Mouse (Mus musculus): ENCODE results near the gene Lmnb2.

DNA sequence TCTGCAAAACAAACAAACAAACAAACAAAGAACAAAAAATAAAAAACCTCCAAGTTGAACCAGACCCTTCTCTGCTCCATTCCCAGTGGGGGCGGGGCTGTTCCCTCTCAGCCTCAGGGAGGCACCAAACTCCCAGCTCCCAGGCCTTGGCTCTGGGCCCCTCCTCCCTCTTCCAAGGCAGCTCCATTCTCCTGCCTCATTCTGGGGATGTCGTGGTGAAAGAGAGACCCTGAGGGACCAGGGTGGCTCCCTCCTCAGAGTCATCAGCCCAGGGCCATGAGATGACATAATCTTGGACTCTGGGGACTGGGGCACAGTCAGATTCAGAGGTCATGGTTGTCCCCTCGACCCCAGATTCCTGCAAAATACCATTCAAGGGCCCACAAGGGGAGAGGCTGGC, 41.5 kb downstream of the Lmnb2 start:
- TF ChIP-seq GATA1 (IDR thresholded peaks at IDR 0.05; ENCODE audit: borderline replicate concordance, low read length) (no peak), FLI1 (IDR thresholded peaks at IDR 0.05; ENCODE audit: low read length) (no peak)

Measured in megakaryocyte, embryonic 14.5 days (primary cell).